In the genomic region with DNA sequence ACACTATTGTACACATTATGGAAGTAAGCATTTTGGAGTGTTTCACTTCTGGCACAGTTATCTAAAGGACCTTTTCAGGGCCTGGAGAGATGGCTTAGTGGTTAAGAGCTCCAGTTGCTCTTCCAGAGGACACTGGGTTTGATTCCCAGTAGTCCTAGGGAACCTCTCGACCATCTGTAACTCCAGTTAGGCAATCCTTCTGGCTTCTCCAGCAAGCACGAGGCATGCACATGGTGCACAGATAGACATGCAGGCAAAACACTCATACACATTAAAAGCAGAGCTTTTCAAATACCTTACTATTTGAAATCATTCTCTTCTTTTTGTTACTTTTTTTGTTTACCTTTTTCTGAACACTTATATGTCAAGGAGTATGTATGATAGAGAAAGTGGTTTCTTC, we compare ENCODE assay signal across 27 mouse cellular contexts.
DNase-seq lines count a peak whose midpoint lies in the region; ATAC-seq and TF ChIP-seq lines count a peak whose summit lies in the region.
"Had no signal": no experiment of that assay in that cellular context is flagged by ENCODE, and none has a peak within 500 bp of the region (broad histone marks: within the 10 kb centered on the region; RNA-seq: fewer than 3 reads in every experiment).

No protein-coding gene starts in this region.

- no peak for ATAC-seq in liver, embryonic 12.5 days
- ATAC-seq in CD4-positive, CD25-positive, alpha-beta regulatory T cell, adult 4 months, result no peak
- ATAC-seq: forebrain, embryonic 14.5 days; forebrain, postnatal 0 days; hindbrain, postnatal 0 days; inflammation-experienced regulatory T-cells, adult 6 months had no signal

- no peaks in the 10 kb centered on the region; the same call in 1 of the 2 replicates for H3K79me2 ChIP-seq in liver, adult 2 months (ENCODE audit: control insufficient read depth, insufficient read depth, low read length)

- no peak overlapping the region for H3K4me3 ChIP-seq in liver, adult 2 months (ENCODE audit: insufficient read depth, low read depth, low read length)
- H3K4me3 ChIP-seq in liver, embryonic 12.5 days, result no peak overlapping the region
- H3K4me3 ChIP-seq in left cerebral cortex, adult 2 months, result no peak overlapping the region
- H3K4me3 ChIP-seq: embryonic facial prominence, embryonic 12.5 days; embryonic facial prominence, embryonic 15.5 days; gastrocnemius, adult 2 months; heart, embryonic 12.5 days; heart, embryonic 15.5 days had no signal

- H3K27me3 ChIP-seq in liver, adult 2 months (ENCODE audit: control insufficient read depth, insufficient read depth, low read length), result no peaks in the 10 kb centered on the region
- no peaks in the 10 kb centered on the region for H3K27me3 ChIP-seq in liver, embryonic 12.5 days (replicated peaks)
- H3K27me3 ChIP-seq: CH12.LX; embryonic facial prominence, embryonic 12.5 days; embryonic facial prominence, embryonic 15.5 days; heart, embryonic 12.5 days; heart, embryonic 15.5 days had no signal

- H3K27ac ChIP-seq in liver, adult 2 months (replicated peaks; ENCODE audit: insufficient read depth, low read depth, low read length), result no peak overlapping the region
- H3K27ac ChIP-seq in liver, embryonic 12.5 days, result no peak overlapping the region
- no peak overlapping the region for H3K27ac ChIP-seq in left cerebral cortex, adult 2 months
- H3K27ac ChIP-seq: embryonic facial prominence, embryonic 12.5 days; embryonic facial prominence, embryonic 15.5 days; gastrocnemius, adult 2 months; heart, embryonic 15.5 days; hindbrain, embryonic 14.5 days; hindbrain, postnatal 0 days had no signal

- intact Hi-C loops in left cerebral cortex, adult 2 months (cut with DNase I), result no loop called here

- H3K9me3 ChIP-seq in liver, embryonic 12.5 days (replicated peaks), result no peaks in the 10 kb centered on the region
- H3K9me3 ChIP-seq: embryonic facial prominence, embryonic 12.5 days; embryonic facial prominence, embryonic 15.5 days; G1E; heart, embryonic 12.5 days; heart, embryonic 15.5 days had no signal

- no peak overlapping the region for H3K9ac ChIP-seq in liver, adult 2 months (ENCODE audit: low read depth, low read length)
- H3K9ac ChIP-seq in liver, embryonic 12.5 days, result no peak overlapping the region
- H3K9ac ChIP-seq: embryonic facial prominence, embryonic 12.5 days; embryonic facial prominence, embryonic 15.5 days; forebrain, postnatal 0 days; heart, embryonic 12.5 days; heart, embryonic 15.5 days; hindbrain, embryonic 14.5 days had no signal

- no peak for TF ChIP-seq CTCF in liver, adult 2 months (IDR thresholded peaks at IDR 0.05; ENCODE audit: low read depth, low read length)
- no peak for TF ChIP-seq CTCF in left cerebral cortex, adult 2 months (IDR thresholded peaks at IDR 0.05)

- WGBS in liver, adult 2 months, result 19% methylated on average over 2 of the region's 2 CpGs
- 57% methylated on average over 2 of the region's 2 CpGs for WGBS in liver, embryonic 12.5 days (ENCODE audit: insufficient replicate concordance)

- no peak overlapping the region for H3K4me2 ChIP-seq in liver, embryonic 12.5 days
- H3K4me2 ChIP-seq: embryonic facial prominence, embryonic 12.5 days; embryonic facial prominence, embryonic 15.5 days; heart, embryonic 12.5 days; heart, embryonic 15.5 days; hindbrain, embryonic 14.5 days had no signal

- peak; percentile 7 for DNase-seq in adrenal gland, postnatal 25 days
- no peak for DNase-seq in adrenal gland, postnatal 14 days
- peak; percentile 92 for DNase-seq in liver, adult 2 months (ENCODE audit: extremely low read depth, low read depth, low spot score)
- DNase-seq in adipocyte (ENCODE audit: low spot score), result peak; percentile 72
- no peak for DNase-seq in left cerebral cortex, adult 2 months (ENCODE audit: extremely low spot score in 1 of 2, low spot score in 2 of 2)
- DNase-seq: cerebellum, adult 11-12 months; cerebellum, adult 9-10 months; cerebellum, postnatal 25 days; forebrain, postnatal 0 days; gastrocnemius, adult 2 months; gastrocnemius, postnatal 14 days; heart, adult 18-20 months; heart, postnatal 10 days; heart, postnatal 4 days; kidney, adult 18-20 months had no signal

- H3K4me1 ChIP-seq in liver, adult 2 months (ENCODE audit: control insufficient read depth, insufficient read depth, low read length), result peaks cover 22% of the 10 kb centered on the region; the same call in 1 of the 2 replicates
- 0 out of 2 replicates have a peak, but pooled peaks cover 2% of the 10 kb centered on the region for H3K4me1 ChIP-seq in liver, embryonic 12.5 days
- H3K4me1 ChIP-seq: embryonic facial prominence, embryonic 12.5 days; embryonic facial prominence, embryonic 15.5 days; heart, embryonic 12.5 days; heart, embryonic 15.5 days had no signal

- no peaks in the 10 kb centered on the region for H3K36me3 ChIP-seq in liver, adult 2 months (ENCODE audit: control insufficient read depth, insufficient read depth, low read length)
- H3K36me3 ChIP-seq in liver, embryonic 12.5 days, result no peaks in the 10 kb centered on the region
- H3K36me3 ChIP-seq: embryonic facial prominence, embryonic 12.5 days; embryonic facial prominence, embryonic 15.5 days; G1E; heart, embryonic 12.5 days; heart, embryonic 15.5 days had no signal

- no peak for TF ChIP-seq POLR2A in liver, adult 2 months (IDR thresholded peaks at IDR 0.05; ENCODE audit: extremely low read depth, insufficient read depth, low read length)

Comparison
In these comparisons a context has a peak if more than half of its experiments do, and no peak if none do; other contexts are left out.
1. DNase-seq: peak in adrenal gland, postnatal 25 days (single experiment), liver, adult 2 months (single experiment) and adipocyte (single experiment); none in adrenal gland, postnatal 14 days (single experiment) and left cerebral cortex, adult 2 months (0 of 2).